Mouse (Mus musculus): ENCODE results near the gene Tmem18. TPM values are rescaled to one million over a fixed set of nuclear protein-coding genes. Genes with fewer than 3 reads are reported as not detected.
A peak's percentile ranks its signal among the peaks of the same experiment; 100 is the strongest.

The Tmem18 gene
- total RNA-seq (2014; rRNA removed) (7.9 and 9.0 TPM in 2 replicates), polyA plus RNA-seq (2012; rRNA removed) (8.7 and 9.3 TPM in 2 replicates)

DNA sequence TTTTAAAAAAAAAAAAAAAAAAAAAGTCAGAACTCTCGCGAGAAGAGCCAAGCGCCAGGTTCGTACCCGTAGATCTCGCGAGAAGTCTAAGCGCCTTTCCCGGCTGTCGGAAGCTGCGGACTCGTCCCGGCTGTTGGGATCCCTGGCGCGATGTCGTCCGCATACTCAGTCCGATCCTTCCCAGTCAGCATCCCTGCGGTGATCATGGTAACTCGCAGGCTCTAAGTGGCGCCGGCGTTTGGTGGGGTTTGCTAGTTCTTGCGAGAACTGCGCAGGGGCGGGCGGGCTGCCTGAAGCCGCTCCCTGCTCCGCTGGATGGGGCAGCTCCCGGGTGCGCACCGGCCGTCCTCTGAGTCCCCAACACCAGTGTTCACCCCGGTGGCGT is at the start of gene Tmem18:
Tmem18 (plus strand) TSS at position 71 of the 385 bp plus-strand sequence.
- no peaks in the 10 kb centered on the region for H3K27me3 ChIP-seq (ENCODE audit: control insufficient read depth, insufficient read depth, low read length)
- H3K9ac ChIP-seq (ENCODE audit: low read depth, low read length), result peak within 1 kb of the TSS; percentile 88
- H3K4me3 ChIP-seq (ENCODE audit: insufficient read depth, low read depth, low read length), result peak within 1 kb of the TSS; percentile 75
- DNase-seq (ENCODE audit: extremely low read depth, low read depth, low spot score), result peak; percentile 82
- no peaks in the 10 kb centered on the region for H3K79me2 ChIP-seq (ENCODE audit: control insufficient read depth, insufficient read depth, low read length)
- H3K27ac ChIP-seq (replicated peaks; ENCODE audit: insufficient read depth, low read depth, low read length), result peak within 1 kb of the TSS; percentile 65
- H3K36me3 ChIP-seq (ENCODE audit: control insufficient read depth, insufficient read depth, low read length), result peaks cover 18% of the 10 kb centered on the region
- TF ChIP-seq POLR2A (IDR thresholded peaks at IDR 0.05; ENCODE audit: extremely low read depth, insufficient read depth, low read length) (peak; percentile 91), CTCF (IDR thresholded peaks at IDR 0.05; ENCODE audit: low read depth, low read length) (no peak)
- WGBS, result under 1% methylated on average over 35 of the region's 35 CpGs
- peaks cover 4% of the 10 kb centered on the region for H3K4me1 ChIP-seq (ENCODE audit: control insufficient read depth, insufficient read depth, low read length)

- Histone ChIP-seq H3K4me3 (ENCODE audit: insufficient read depth, low read depth, low read length) (no peak overlapping the region), H3K9ac (ENCODE audit: low read depth, low read length) (no peak overlapping the region)
- no peak for DNase-seq (ENCODE audit: extremely low read depth, low read depth, low spot score)
Measured at GRCm38 (mm10) chr12:30557349-30557748, 26.9 kb upstream of the Tmem18 start.

DNA sequence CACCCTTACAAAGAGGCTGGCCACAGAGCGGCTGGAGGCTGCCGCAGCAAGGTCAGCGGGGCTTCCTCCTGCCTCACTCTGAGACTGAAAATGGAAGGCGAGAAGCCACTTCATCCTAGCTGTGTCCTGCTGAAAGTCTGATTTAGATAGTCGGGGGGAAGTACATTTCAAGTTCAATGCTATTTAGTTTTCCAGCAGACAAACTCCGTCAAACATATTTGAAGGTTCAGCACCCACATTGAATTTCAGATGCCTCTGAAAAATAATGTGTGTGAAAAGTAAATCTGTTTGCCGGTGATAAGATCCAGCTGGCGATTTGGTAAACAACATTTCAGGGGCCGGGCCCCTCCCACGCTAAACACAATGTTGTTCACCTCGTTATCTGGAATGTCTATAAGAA is 22.8 kb upstream of the Tmem18 start:
- no peaks in the 10 kb centered on the region for H3K4me1 ChIP-seq (ENCODE audit: control insufficient read depth, insufficient read depth, low read length)
- H3K36me3 ChIP-seq (ENCODE audit: control insufficient read depth, insufficient read depth, low read length), result no peaks in the 10 kb centered on the region
- H3K4me3 ChIP-seq (ENCODE audit: insufficient read depth, low read depth, low read length), result no peak overlapping the region
- DNase-seq (ENCODE audit: extremely low read depth, low read depth, low spot score), result no peak
- no peaks in the 10 kb centered on the region for H3K79me2 ChIP-seq (ENCODE audit: control insufficient read depth, insufficient read depth, low read length)
- H3K27me3 ChIP-seq (ENCODE audit: control insufficient read depth, insufficient read depth, low read length), result peaks cover 7% of the 10 kb centered on the region; the same call in 1 of the 2 replicates
- H3K9ac ChIP-seq (ENCODE audit: low read depth, low read length), result no peak overlapping the region
- WGBS, result 17% methylated on average over 11 of the region's 11 CpGs
- TF ChIP-seq CTCF (IDR thresholded peaks at IDR 0.05; ENCODE audit: low read depth, low read length), result no peak
- TF ChIP-seq POLR2A (IDR thresholded peaks at IDR 0.05; ENCODE audit: extremely low read depth, insufficient read depth, low read length), result no peak
- H3K27ac ChIP-seq (replicated peaks; ENCODE audit: insufficient read depth, low read depth, low read length), result no peak overlapping the region

More at GRCm38 (mm10) chr12:30557349-30557748, 26.9 kb upstream of the Tmem18 start:
- no peak overlapping the region for H3K27ac ChIP-seq (replicated peaks; ENCODE audit: insufficient read depth, low read depth, low read length)
- TF ChIP-seq CTCF (IDR thresholded peaks at IDR 0.05; ENCODE audit: low read depth, low read length), result no peak
- TF ChIP-seq POLR2A (IDR thresholded peaks at IDR 0.05; ENCODE audit: extremely low read depth, insufficient read depth, low read length), result no peak
- no peaks in the 10 kb centered on the region for H3K79me2 ChIP-seq (ENCODE audit: control insufficient read depth, insufficient read depth, low read length)
- H3K4me1 ChIP-seq (ENCODE audit: control insufficient read depth, insufficient read depth, low read length), result no peaks in the 10 kb centered on the region
- peaks cover 5% of the 10 kb centered on the region; the same call in 1 of the 2 replicates for H3K27me3 ChIP-seq (ENCODE audit: control insufficient read depth, insufficient read depth, low read length)
- H3K36me3 ChIP-seq (ENCODE audit: control insufficient read depth, insufficient read depth, low read length), result no peaks in the 10 kb centered on the region

DNA sequence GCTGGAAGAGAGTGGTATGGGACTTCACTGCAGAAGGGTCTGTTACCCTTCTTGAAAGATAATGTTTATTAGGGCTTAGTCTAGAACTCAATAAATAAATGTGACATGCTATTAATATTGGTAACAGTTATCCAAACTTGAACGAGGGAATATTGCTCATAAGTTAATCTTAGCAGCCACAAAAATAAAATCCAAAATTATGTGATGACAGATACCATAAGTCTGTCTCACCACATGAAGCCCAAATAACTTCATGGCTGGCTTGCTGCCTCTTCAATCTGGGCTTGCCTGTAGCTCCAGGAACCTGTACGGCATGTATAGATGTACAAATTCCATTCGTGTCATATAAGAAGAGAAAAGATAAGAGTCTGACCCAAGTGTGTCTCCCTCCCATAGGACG is 12.2 kb upstream of the Tmem18 start:
- Histone ChIP-seq H3K27me3 (ENCODE audit: control insufficient read depth, insufficient read depth, low read length) (no peaks in the 10 kb centered on the region), H3K36me3 (ENCODE audit: control insufficient read depth, insufficient read depth, low read length) (no peaks in the 10 kb centered on the region), H3K27ac (replicated peaks; ENCODE audit: insufficient read depth, low read depth, low read length) (no peak overlapping the region), H3K4me1 (ENCODE audit: control insufficient read depth, insufficient read depth, low read length) (no peaks in the 10 kb centered on the region), H3K4me3 (ENCODE audit: insufficient read depth, low read depth, low read length) (no peak overlapping the region), H3K79me2 (ENCODE audit: control insufficient read depth, insufficient read depth, low read length) (no peaks in the 10 kb centered on the region), H3K9ac (ENCODE audit: low read depth, low read length) (no peak overlapping the region)
- TF ChIP-seq POLR2A (IDR thresholded peaks at IDR 0.05; ENCODE audit: extremely low read depth, insufficient read depth, low read length) (no peak), CTCF (IDR thresholded peaks at IDR 0.05; ENCODE audit: low read depth, low read length) (no peak)
- 66% methylated on average over 4 of the region's 4 CpGs for WGBS
- no peak for DNase-seq (ENCODE audit: extremely low read depth, low read depth, low spot score)

DNA sequence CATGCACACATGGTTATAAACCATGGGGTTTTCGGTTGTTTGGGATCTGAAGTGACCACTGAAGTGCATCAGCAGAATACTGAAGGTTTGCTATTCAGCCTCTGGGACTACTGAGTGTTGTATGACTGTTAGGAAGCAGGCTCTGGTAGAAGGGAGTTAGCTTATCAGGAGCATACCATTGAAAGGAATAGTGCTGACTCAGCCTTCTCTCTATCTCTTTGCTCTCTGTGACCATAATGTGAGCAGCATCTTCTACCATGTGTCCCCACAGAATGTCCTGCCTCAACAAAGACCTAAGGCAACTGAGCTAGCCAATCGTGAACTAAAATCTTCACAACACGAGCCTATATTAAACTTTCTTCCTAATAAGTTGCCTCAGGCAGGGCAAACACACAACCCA is 8.3 kb upstream of the Tmem18 start:
- Histone ChIP-seq H3K27ac (replicated peaks; ENCODE audit: insufficient read depth, low read depth, low read length) (no peak overlapping the region), H3K27me3 (ENCODE audit: control insufficient read depth, insufficient read depth, low read length) (no peaks in the 10 kb centered on the region), H3K79me2 (ENCODE audit: control insufficient read depth, insufficient read depth, low read length) (no peaks in the 10 kb centered on the region), H3K4me1 (ENCODE audit: control insufficient read depth, insufficient read depth, low read length) (no peaks in the 10 kb centered on the region), H3K36me3 (ENCODE audit: control insufficient read depth, insufficient read depth, low read length) (no peaks in the 10 kb centered on the region), H3K9ac (ENCODE audit: low read depth, low read length) (no peak overlapping the region), H3K4me3 (ENCODE audit: insufficient read depth, low read depth, low read length) (no peak overlapping the region)
- WGBS, result 74% methylated on average over 3 of the region's 3 CpGs
- no peak for TF ChIP-seq POLR2A (IDR thresholded peaks at IDR 0.05; ENCODE audit: extremely low read depth, insufficient read depth, low read length)
- TF ChIP-seq CTCF (IDR thresholded peaks at IDR 0.05; ENCODE audit: low read depth, low read length), result no peak
- DNase-seq (ENCODE audit: extremely low read depth, low read depth, low spot score), result no peak

- 12% methylated on average over 5 of the region's 5 CpGs for WGBS
- no peaks in the 10 kb centered on the region for H3K4me1 ChIP-seq (ENCODE audit: control insufficient read depth, insufficient read depth, low read length)
- no peaks in the 10 kb centered on the region for H3K27me3 ChIP-seq (ENCODE audit: control insufficient read depth, insufficient read depth, low read length)
- no peak overlapping the region for H3K9ac ChIP-seq (ENCODE audit: low read depth, low read length)
- TF ChIP-seq POLR2A (IDR thresholded peaks at IDR 0.05; ENCODE audit: extremely low read depth, insufficient read depth, low read length), result no peak
- TF ChIP-seq CTCF (IDR thresholded peaks at IDR 0.05; ENCODE audit: low read depth, low read length), result peak; percentile 74
- no peak overlapping the region for H3K27ac ChIP-seq (replicated peaks; ENCODE audit: insufficient read depth, low read depth, low read length)
- DNase-seq (ENCODE audit: extremely low read depth, low read depth, low spot score), result peak; percentile 69
- H3K79me2 ChIP-seq (ENCODE audit: control insufficient read depth, insufficient read depth, low read length), result no peaks in the 10 kb centered on the region
- no peaks in the 10 kb centered on the region for H3K36me3 ChIP-seq (ENCODE audit: control insufficient read depth, insufficient read depth, low read length)
- H3K4me3 ChIP-seq (ENCODE audit: insufficient read depth, low read depth, low read length), result no peak overlapping the region
Measured at GRCm38 (mm10) chr12:30578019-30578418, 6.2 kb upstream of the Tmem18 start.

All from liver, adult 2 months (tissue).